Mouse (Mus musculus) kidney, postnatal 0 days (tissue): ENCODE results near the gene Tprgl. TPM values are rescaled to one million over a fixed set of nuclear protein-coding genes. Genes with fewer than 3 reads are reported as not detected.

Experiments
- ATAC-seq: fragments of 200-750 bp; cut with Nextera tagmentation; replicated peaks from 2 replicates; pipeline ENCODE4 v1.8.0; 2017; ENCODE audit warnings: low read depth, moderate number of reproducible peaks, moderate TSS enrichment, moderate library complexity; ENCODE audit not compliant: low FRiP score
- DNase-seq: peaks from one replicate; pipeline ENCODE4 v3.0.0-alpha.2; 2016; ENCODE audit warnings: low spot score
- H3K27ac ChIP-seq: fragments of 300-500 bp; sonication (generic); 2 replicates; pipeline ENCODE4 v1.5.1; 2014; ENCODE audit warnings: mild to moderate bottlenecking
- H3K27me3 ChIP-seq: fragments of 300-500 bp; sonication (generic); 2 replicates; pipeline ENCODE4 v1.6.1; 2014; ENCODE audit warnings: low read length, mixed read lengths; ENCODE audit not compliant: insufficient read depth
- H3K36me3 ChIP-seq: fragments of 300-500 bp; sonication (generic); 2 replicates; pipeline ENCODE4 v1.6.1; 2014; ENCODE audit warnings: low read length, mixed read lengths; ENCODE audit not compliant: insufficient read depth
- H3K4me1 ChIP-seq: fragments of 300-500 bp; sonication (generic); replicated peaks from 2 replicates; pipeline ENCODE4 v1.6.1; 2014; ENCODE audit warnings: antibody characterized with exemption, low read length, mixed read lengths; ENCODE audit not compliant: insufficient read depth
- H3K4me2 ChIP-seq: fragments of 300-500 bp; sonication (generic); 2 replicates; pipeline ENCODE4 v1.6.1; 2014; ENCODE audit warnings: mild to moderate bottlenecking, low read length, moderate library complexity, mixed read lengths
- H3K4me3 ChIP-seq: fragments of 300-500 bp; sonication (generic); replicated peaks from 2 replicates; pipeline ENCODE4 v1.5.1; 2014; ENCODE audit warnings: low read depth, low read length
- H3K9ac ChIP-seq: fragments of 300-500 bp; sonication (generic); 2 replicates; pipeline ENCODE4 v1.6.1; 2014; ENCODE audit warnings: low read depth, low read length
- H3K9me3 ChIP-seq: fragments of 300-500 bp; sonication (generic); replicated peaks from 2 replicates; pipeline ENCODE4 v1.6.1; 2016; ENCODE audit warnings: low read length, inconsistent platforms, mixed read lengths
- CTCF ChIP-seq: IDR thresholded peaks from 2 replicates; pipeline ENCODE4 v1.5.1; 2016; ENCODE audit warnings: antibody characterized with exemption, low read depth, mild to moderate bottlenecking, moderate library complexity
- WGBS: fragments of 180-500 bp; shearing (Covaris S2); extraction: QIAGEN DNeasy Blood & Tissue Kit; methylation state at CpG from one replicate; pipeline ENCODE4 v1.1.7; 2014; 5-methylcytosine and 5-hydroxymethylcytosine counted together
- polyA plus RNA-seq: library from polyadenylated mRNA; unstranded; fragments of >200 nt; fragmentation: Nextera tagmentation; extraction: Ambion mirVana; gene quantifications from 2 replicates; pipeline ENCODE4 v1.2.1, GENCODE M21; 2015

Tprgl gene
- polyA plus RNA-seq, 1 experiment from 2014 or later, result 172 TPM

DNA sequence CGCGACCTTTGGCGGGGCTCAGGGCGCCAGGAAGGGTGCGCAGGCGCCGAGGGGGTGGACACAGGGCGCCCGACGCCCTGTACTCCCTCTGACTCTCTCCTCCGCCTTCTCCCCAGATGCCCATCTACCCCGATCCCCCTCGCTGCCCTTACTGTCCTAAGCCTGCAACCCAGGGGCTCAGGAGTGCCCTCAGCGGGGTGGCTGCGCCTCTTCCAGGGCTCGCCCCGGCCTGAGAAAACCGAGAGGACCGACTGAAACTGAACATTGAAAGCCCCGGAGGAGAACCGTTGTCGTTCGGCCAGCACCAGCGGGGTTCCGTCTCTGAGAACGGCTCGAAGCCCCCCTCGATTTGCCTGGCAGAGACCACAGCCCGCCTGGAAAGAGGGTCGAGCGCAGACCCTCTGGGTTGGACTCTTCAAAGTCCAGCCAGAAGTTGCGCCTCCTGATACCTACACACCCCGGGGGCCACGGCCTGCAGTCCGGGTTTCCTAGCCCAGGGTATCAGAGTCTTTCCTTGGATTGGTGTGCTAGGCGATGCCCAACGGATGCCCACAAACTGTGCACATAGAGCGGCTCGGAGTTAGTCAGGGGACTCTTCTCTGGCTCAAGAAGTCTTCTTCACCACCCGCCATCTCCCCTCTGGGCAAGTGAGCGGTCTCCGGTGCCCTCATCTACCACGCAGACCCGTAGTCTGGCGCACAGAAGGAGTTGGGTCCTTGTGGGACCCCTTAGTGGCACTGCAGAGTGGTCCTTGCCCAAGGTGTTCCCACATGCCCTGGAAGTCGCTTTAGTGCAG lies 20.1 kb downstream of the Tprgl start:
- peak overlapping the region; percentile 53 for H3K4me3 ChIP-seq
- H3K27me3 ChIP-seq, result peaks cover 35% of the 10 kb centered on the region
- WGBS, result 2% methylated on average over 43 of the region's 46 CpGs
- peak overlapping the region; percentile 89 for H3K4me2 ChIP-seq
- H3K4me1 ChIP-seq, result peaks cover 14% of the 10 kb centered on the region; the same call in 1 of the 2 replicates
- no peaks in the 10 kb centered on the region for H3K9me3 ChIP-seq
- DNase-seq, result no peak
- peak overlapping the region; percentile 47 for H3K9ac ChIP-seq
- no peaks in the 10 kb centered on the region for H3K36me3 ChIP-seq
- no peak for ATAC-seq
- TF ChIP-seq CTCF, result no peak
- no peak overlapping the region for H3K27ac ChIP-seq

- H3K9ac ChIP-seq, result peak within 1 kb of the TSS; percentile 47
Measured at GRCm38 (mm10) chr4:154140182-154140212, 20.5 kb downstream of the Tprgl start, which contains the start of gene Trp73. Gene Trp73 (minus strand): TSS chr4:154140208.

GRCm38 (mm10) chr4:154139671-154140181 lies 20.7 kb downstream of the Tprgl start:
- peak overlapping the region; percentile 89 for H3K4me2 ChIP-seq

More at GRCm38 (mm10) chr4:154140182-154140212, 20.5 kb downstream of the Tprgl start, which contains the start of gene Trp73:
- TF ChIP-seq CTCF, result no peak
- Histone ChIP-seq H3K9me3 (no peaks in the 10 kb centered on the region), H3K4me2 (peak within 1 kb of the TSS; percentile 89), H3K27ac (no peak within 1 kb of the TSS), H3K4me1 (peaks cover 14% of the 10 kb centered on the region; the same call in 1 of the 2 replicates), H3K27me3 (peaks cover 35% of the 10 kb centered on the region), H3K4me3 (peak within 1 kb of the TSS; percentile 53), H3K36me3 (no peaks in the 10 kb centered on the region)
- ATAC-seq (no peak), DNase-seq (no peak)
- WGBS, result 0% methylated on average over 4 of the region's 4 CpGs

DNA sequence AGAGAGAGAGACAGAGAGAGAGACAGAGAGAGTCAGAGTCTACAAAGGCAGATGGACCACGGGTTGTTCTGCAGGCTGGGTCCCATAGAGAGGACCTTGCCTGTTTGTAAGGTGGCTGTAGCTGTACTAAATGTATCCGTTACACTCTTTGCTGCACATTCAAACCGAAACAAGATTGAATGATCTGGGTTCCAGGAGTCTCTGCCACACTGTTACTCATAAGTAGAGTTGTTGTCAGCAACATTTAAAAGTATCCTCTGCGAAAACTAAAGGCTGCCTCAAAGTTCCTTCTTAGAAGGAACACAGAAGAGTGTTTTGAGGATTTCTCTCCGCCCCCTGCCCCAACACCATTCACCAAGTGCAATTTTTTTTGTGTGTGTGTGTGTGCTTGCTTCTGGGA lies 23.3 kb downstream of the Tprgl start:
- H3K9ac ChIP-seq, result no peak overlapping the region
- no peak for ATAC-seq
- peaks cover 35% of the 10 kb centered on the region for H3K27me3 ChIP-seq
- no peak for TF ChIP-seq CTCF
- 63% methylated on average over 5 of the region's 5 CpGs for WGBS
- DNase-seq, result no peak
- no peaks in the 10 kb centered on the region for H3K36me3 ChIP-seq
- H3K4me2 ChIP-seq, result no peak overlapping the region
- H3K27ac ChIP-seq, result no peak overlapping the region
- H3K9me3 ChIP-seq, result no peaks in the 10 kb centered on the region
- no peak overlapping the region for H3K4me3 ChIP-seq
- peaks cover 14% of the 10 kb centered on the region; the same call in 1 of the 2 replicates for H3K4me1 ChIP-seq

More at GRCm38 (mm10) chr4:154139671-154140181, 20.7 kb downstream of the Tprgl start:
- peak; percentile 26; the same call in 1 of the 2 replicates for ATAC-seq
- peak; percentile 19 for DNase-seq
- Histone ChIP-seq H3K27me3 (peaks cover 35% of the 10 kb centered on the region), H3K36me3 (no peaks in the 10 kb centered on the region), H3K4me1 (peaks cover 14% of the 10 kb centered on the region; the same call in 1 of the 2 replicates), H3K9me3 (no peaks in the 10 kb centered on the region), H3K4me3 (peak overlapping the region; percentile 53), H3K27ac (no peak overlapping the region), H3K9ac (peak overlapping the region; percentile 47)
- TF ChIP-seq CTCF, result no peak
- WGBS, result under 1% methylated on average over 47 of the region's 59 CpGs

DNA sequence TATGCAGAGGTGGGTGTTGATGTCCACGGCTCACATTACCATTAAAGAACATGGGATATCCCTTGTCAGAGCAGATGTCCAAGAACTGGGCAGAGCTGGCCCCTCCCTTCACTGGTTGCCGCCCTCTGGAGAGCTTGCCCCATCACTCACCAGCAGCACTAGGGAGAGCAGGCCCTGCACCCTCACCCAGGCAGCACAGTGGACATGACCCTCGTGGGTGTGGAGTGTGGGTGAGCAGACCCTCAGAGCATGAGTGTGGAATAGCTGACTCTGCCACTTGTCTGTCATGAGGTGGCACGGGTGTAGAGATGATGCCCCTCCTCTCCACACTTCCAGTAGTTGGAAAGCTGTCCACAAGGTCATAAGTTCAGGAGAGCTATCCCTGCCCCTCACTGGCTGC lies 25.7 kb downstream of the Tprgl start:
- DNase-seq (no peak), ATAC-seq (0 out of 2 replicates have a peak, but pooled peaks have one; percentile 16)
- Histone ChIP-seq H3K9ac (no peak overlapping the region), H3K27ac (no peak overlapping the region), H3K4me1 (peaks cover 5% of the 10 kb centered on the region; the same call in 1 of the 2 replicates), H3K27me3 (peaks cover 26% of the 10 kb centered on the region), H3K4me2 (no peak overlapping the region), H3K4me3 (no peak overlapping the region), H3K9me3 (no peaks in the 10 kb centered on the region), H3K36me3 (no peaks in the 10 kb centered on the region)
- WGBS, result 45% methylated on average over 4 of the region's 4 CpGs
- no peak for TF ChIP-seq CTCF

- no peak overlapping the region for H3K4me2 ChIP-seq
- no peak overlapping the region for H3K27ac ChIP-seq
- DNase-seq, result no peak
- no peak for ATAC-seq
- H3K9ac ChIP-seq, result no peak overlapping the region
- 0 out of 2 replicates have a peak, but pooled peaks cover 4% of the 10 kb centered on the region for H3K27me3 ChIP-seq
- H3K4me1 ChIP-seq, result no peaks in the 10 kb centered on the region
- no peak overlapping the region for H3K4me3 ChIP-seq
- H3K9me3 ChIP-seq, result no peaks in the 10 kb centered on the region
- no peaks in the 10 kb centered on the region for H3K36me3 ChIP-seq
- no peak for TF ChIP-seq CTCF
- 85% methylated on average over 4 of the region's 4 CpGs for WGBS
Measured at GRCm38 (mm10) chr4:154131894-154132293, 28.6 kb downstream of the Tprgl start.
